Mouse (Mus musculus) liver, embryonic 14.5 days (tissue): ENCODE measurements at regions not wholly inside any gene's neighbourhood (a gene's known extent, or its start where the extent isn't known, plus 50 kb on each side); places are given as distances from the start of the nearest gene placed in this dataset.

Source experiments
- CTCF ChIP-seq: IDR thresholded peaks from 2 replicates; pipeline ENCODE4 v1.5.1; 2016; ENCODE audit warnings: antibody characterized with exemption, low read depth, control low read depth
- EP300 ChIP-seq: IDR thresholded peaks from 2 replicates; pipeline ENCODE4 v1.6.1; 2016; ENCODE audit warnings: antibody characterized with exemption, low read depth

- TF ChIP-seq CTCF (no peak), EP300 (no peak)
Measured at GRCm38 (mm10) chr1:137658141-137658540, 517.4 kb downstream of the Ptprc start.
